Mouse (Mus musculus) layer of hippocampus, postnatal 36 days (tissue): ENCODE data around the gene Grik4. TPM values are rescaled to one million over a fixed set of nuclear protein-coding genes. Genes with fewer than 3 reads are reported as not detected.

Experiments used
- DNase-seq, 2 experiments: peaks; one replicate each; pipeline ENCODE4 v3.0.0; 2022
- total RNA-seq, 2 experiments: library from RNA; stranded (reverse); gene quantifications; 2 replicates each; pipeline ENCODE4 v1.2.3; 2021

Grik4 gene
- total RNA-seq, 2 experiments from 2014 or later: 55.7 to 58.8 TPM

- DNase-seq: no peak
These were observed 273.7 kb downstream of the Grik4 start for GRCm38 (mm10) chr9:42670619-42671018.

- DNase-seq: no peak
These were observed 282.8 kb downstream of the Grik4 start for GRCm38 (mm10) chr9:42661481-42661880.

- no peak for DNase-seq
These were observed 291.5 kb downstream of the Grik4 start for GRCm38 (mm10) chr9:42652756-42653155.

GRCm38 (mm10) chr9:42652309-42652708, 292.0 kb downstream of the Grik4 start:
- DNase-seq: no peak

- no peak for DNase-seq
These were observed 294.4 kb downstream of the Grik4 start for GRCm38 (mm10) chr9:42649872-42650271.

- no peak for DNase-seq
These were observed 296.2 kb downstream of the Grik4 start for GRCm38 (mm10) chr9:42648051-42648450.

- DNase-seq: no peak
These were observed 296.7 kb downstream of the Grik4 start for GRCm38 (mm10) chr9:42647596-42647995.

- DNase-seq: peak in 1 of 2 experiments; percentile 25
These were observed 297.5 kb downstream of the Grik4 start for GRCm38 (mm10) chr9:42646821-42647220.

GRCm38 (mm10) chr9:42645161-42645560, 299.1 kb downstream of the Grik4 start:
- no peak for DNase-seq

- DNase-seq: peak; percentile 64 to 72
These were observed 301.5 kb downstream of the Grik4 start for GRCm38 (mm10) chr9:42642821-42643220.

GRCm38 (mm10) chr9:42641550-42642117, 302.7 kb downstream of the Grik4 start:
- no peak for DNase-seq

GRCm38 (mm10) chr9:42636446-42636845, 307.8 kb downstream of the Grik4 start:
- no peak for DNase-seq

GRCm38 (mm10) chr9:42631479-42631878, 312.8 kb downstream of the Grik4 start:
- no peak for DNase-seq

GRCm38 (mm10) chr9:42627634-42628033, 316.7 kb downstream of the Grik4 start:
- no peak for DNase-seq

GRCm38 (mm10) chr9:42627146-42627545, 317.1 kb downstream of the Grik4 start:
- DNase-seq: peak in 1 of 2 experiments; percentile 47

GRCm38 (mm10) chr9:42626226-42626775, 318.0 kb downstream of the Grik4 start:
- DNase-seq: no peak

GRCm38 (mm10) chr9:42614409-42614808, 329.9 kb downstream of the Grik4 start:
- DNase-seq: no peak

GRCm38 (mm10) chr9:42613827-42614226, 330.5 kb downstream of the Grik4 start:
- no peak for DNase-seq

GRCm38 (mm10) chr9:42612482-42612991, 331.8 kb downstream of the Grik4 start:
- DNase-seq: no peak

GRCm38 (mm10) chr9:42601445-42601844, 342.8 kb downstream of the Grik4 start:
- DNase-seq: no peak

GRCm38 (mm10) chr9:42597525-42597924, 346.8 kb downstream of the Grik4 start:
- no peak for DNase-seq

GRCm38 (mm10) chr9:42578511-42578910, 365.8 kb downstream of the Grik4 start:
- DNase-seq: no peak

GRCm38 (mm10) chr9:42578106-42578505, 366.2 kb downstream of the Grik4 start:
- DNase-seq: no peak

GRCm38 (mm10) chr9:42573616-42574350, 370.5 kb downstream of the Grik4 start:
- DNase-seq: peak in 1 of 2 experiments; percentile 19
